Mouse (Mus musculus) liver, embryonic 16.5 days (tissue): ENCODE data around the gene Flt4. TPM values are rescaled to one million over a fixed set of nuclear protein-coding genes. Genes with fewer than 3 reads are reported as not detected.
"Not testable (repeated sequence)": the region's sequence is repeated elsewhere in the genome, so short reads cannot be mapped to it uniquely, and the experiment has no call there.

Experiments used
- ATAC-seq: fragments of 200-750 bp; cut with Nextera tagmentation; 2 replicates; pipeline ENCODE4 v1.8.0; 2017; ENCODE audit warnings: low read depth, mild to moderate bottlenecking, moderate number of reproducible peaks, moderate library complexity
- H3K27ac ChIP-seq: fragments of 300-500 bp; sonication (generic); 2 replicates; pipeline ENCODE4 v1.5.1; 2014; ENCODE audit warnings: mild to moderate bottlenecking, low read length
- H3K27me3 ChIP-seq: fragments of 300-500 bp; sonication (generic); 2 replicates; pipeline ENCODE4 v1.6.1; 2014; ENCODE audit warnings: low read depth, low read length, mixed read lengths; ENCODE audit not compliant: control insufficient read depth, insufficient read depth
- H3K36me3 ChIP-seq: fragments of 300-500 bp; sonication (generic); 2 replicates; pipeline ENCODE4 v1.6.1; 2014; ENCODE audit warnings: mild to moderate bottlenecking; ENCODE audit not compliant: control insufficient read depth, insufficient read depth
- H3K4me1 ChIP-seq: fragments of 300-500 bp; sonication (generic); 2 replicates; pipeline ENCODE4 v1.6.1; 2014; ENCODE audit warnings: low read depth, low read length, mixed read lengths; ENCODE audit not compliant: control insufficient read depth
- H3K4me2 ChIP-seq: fragments of 300-500 bp; sonication (generic); 2 replicates; pipeline ENCODE4 v1.6.1; 2014; ENCODE audit warnings: low read depth, low read length, mixed read lengths
- H3K4me3 ChIP-seq: fragments of 300-500 bp; sonication (generic); 2 replicates; pipeline ENCODE4 v1.5.1; 2014; ENCODE audit warnings: low read depth, mild to moderate bottlenecking, low read length
- H3K9ac ChIP-seq: fragments of 300-500 bp; sonication (generic); 2 replicates; pipeline ENCODE4 v1.6.1; 2014; ENCODE audit warnings: low read depth, low read length
- H3K9me3 ChIP-seq: fragments of 300-500 bp; sonication (generic); replicated peaks from 2 replicates; pipeline ENCODE4 v1.6.1; 2016; ENCODE audit warnings: low read length; ENCODE audit not compliant: control insufficient read depth
- WGBS: fragments of 180-500 bp; shearing (Covaris S2); extraction: QIAGEN DNeasy Blood & Tissue Kit; methylation state at CpG from one replicate; pipeline ENCODE4 v1.1.7; 2014; ENCODE audit not compliant: insufficient replicate concordance; 5-methylcytosine and 5-hydroxymethylcytosine counted together
- polyA plus RNA-seq: library from polyadenylated mRNA; unstranded; fragments of >200 nt; fragmentation: Nextera tagmentation; extraction: Ambion mirVana; gene quantifications from 2 replicates; pipeline ENCODE4 v1.2.1, GENCODE M21; 2015

Gene Flt4
- 3.2 and 3.9 TPM in 2 replicates for polyA plus RNA-seq

- H3K9me3 ChIP-seq, H3K9ac ChIP-seq, H3K27ac ChIP-seq, H3K36me3 ChIP-seq, H3K4me1 ChIP-seq: not testable (repeated sequence)
- peak; percentile 80 for ATAC-seq
- 2% methylated on average over 50 of the region's 61 CpGs for WGBS
- peak within 1 kb of the TSS; percentile 52 for H3K4me3 ChIP-seq
- peak within 1 kb of the TSS; percentile 54 for H3K4me2 ChIP-seq
- peaks cover 29% of the 10 kb centered on the region for H3K27me3 ChIP-seq
Measured at GRCm38 (mm10) chr11:49608938-49609867, at the start of gene Flt4. Gene Flt4, plus strand, starts transcription at chr11:49609263.

GRCm38 (mm10) chr11:49575054-49575453, 34.0 kb upstream of the Flt4 start:
- not testable (repeated sequence) for H3K27me3 ChIP-seq, H3K36me3 ChIP-seq, H3K9me3 ChIP-seq, H3K9ac ChIP-seq, H3K27ac ChIP-seq, H3K4me3 ChIP-seq, H3K4me2 ChIP-seq, H3K4me1 ChIP-seq, ATAC-seq
- WGBS, result 20% methylated on average over 2 of the region's 2 CpGs

- 40% methylated on average over 8 of the region's 8 CpGs for WGBS
- H3K27ac ChIP-seq, result not testable (repeated sequence)
Measured at GRCm38 (mm10) chr11:49580452-49580851, 28.6 kb upstream of the Flt4 start.

GRCm38 (mm10) chr11:49590213-49590612, 18.9 kb upstream of the Flt4 start:
- H3K4me3 ChIP-seq, result no peak overlapping the region
- H3K9ac ChIP-seq, result no peak overlapping the region
- H3K27ac ChIP-seq, result no peak overlapping the region
- WGBS, result 81% methylated on average over 19 of the region's 19 CpGs
- H3K9me3 ChIP-seq, result no peaks in the 10 kb centered on the region
- H3K36me3 ChIP-seq, result no peaks in the 10 kb centered on the region
- H3K4me2 ChIP-seq, result no peak overlapping the region
- no peaks in the 10 kb centered on the region for H3K27me3 ChIP-seq
- ATAC-seq, result no peak
- H3K4me1 ChIP-seq, result no peaks in the 10 kb centered on the region

More at GRCm38 (mm10) chr11:49580452-49580851, 28.6 kb upstream of the Flt4 start:
- not testable (repeated sequence) for H3K9ac ChIP-seq, H3K27me3 ChIP-seq, H3K4me1 ChIP-seq, ATAC-seq, H3K9me3 ChIP-seq, H3K4me3 ChIP-seq, H3K36me3 ChIP-seq, H3K4me2 ChIP-seq

- not testable (repeated sequence) for H3K4me1 ChIP-seq, H3K27ac ChIP-seq, H3K4me2 ChIP-seq, H3K4me3 ChIP-seq, H3K27me3 ChIP-seq, H3K9ac ChIP-seq, ATAC-seq, H3K36me3 ChIP-seq, H3K9me3 ChIP-seq
- WGBS, result 45% methylated on average over 2 of the region's 2 CpGs
Measured at GRCm38 (mm10) chr11:49597149-49597548, 11.9 kb upstream of the Flt4 start.

GRCm38 (mm10) chr11:49608306-49608705, 757 bp upstream of the Flt4 start:
- H3K4me3 ChIP-seq, H3K9ac ChIP-seq, H3K36me3 ChIP-seq, H3K4me2 ChIP-seq, H3K9me3 ChIP-seq, H3K4me1 ChIP-seq, H3K27ac ChIP-seq, ATAC-seq: not testable (repeated sequence)
- H3K27me3 ChIP-seq, result peaks cover 29% of the 10 kb centered on the region
- 62% methylated on average over 5 of the region's 5 CpGs for WGBS

- Histone ChIP-seq H3K27me3 (peaks cover 29% of the 10 kb centered on the region), H3K4me2 (peak overlapping the region; percentile 54), H3K4me3 (peak overlapping the region; percentile 52)
- WGBS, result 2% methylated on average over 49 of the region's 52 CpGs
- H3K36me3 ChIP-seq, H3K4me1 ChIP-seq, H3K9me3 ChIP-seq, H3K9ac ChIP-seq, H3K27ac ChIP-seq: not testable (repeated sequence)
- ATAC-seq, result 0 out of 2 replicates have a peak, but pooled peaks have one; percentile 3
Measured at GRCm38 (mm10) chr11:49609868-49610824, 1.1 kb downstream of the Flt4 start.

GRCm38 (mm10) chr11:49611349-49611748, 2.3 kb downstream of the Flt4 start:
- 24% methylated on average over 3 of the region's 3 CpGs for WGBS
- H3K4me1 ChIP-seq, H3K9me3 ChIP-seq, H3K4me2 ChIP-seq, H3K4me3 ChIP-seq, ATAC-seq, H3K9ac ChIP-seq, H3K27ac ChIP-seq, H3K36me3 ChIP-seq: not testable (repeated sequence)
- H3K27me3 ChIP-seq, result peaks cover 29% of the 10 kb centered on the region
